Mouse (Mus musculus): ENCODE measurements around the gene Dpy19l1.
A peak's percentile ranks its signal among the peaks of the same experiment; 100 is the strongest.

Dpy19l1 gene

GRCm38 (mm10) chr9:24470166-24470565 is 32.8 kb downstream of the Dpy19l1 start:
- DNase-seq = no peak

- DNase-seq = no peak
Measured at GRCm38 (mm10) chr9:24467186-24467585, 35.8 kb downstream of the Dpy19l1 start.

GRCm38 (mm10) chr9:24466649-24467048 is 36.3 kb downstream of the Dpy19l1 start:
- no peak for DNase-seq

- DNase-seq = no peak
Measured at GRCm38 (mm10) chr9:24461379-24461961, 41.5 kb downstream of the Dpy19l1 start.

GRCm38 (mm10) chr9:24453833-24454232 is 49.1 kb downstream of the Dpy19l1 start:
- DNase-seq = no peak

GRCm38 (mm10) chr9:24450976-24451375 is 52.0 kb downstream of the Dpy19l1 start:
- peak; percentile 10 to 35 for DNase-seq

- DNase-seq = peak; percentile 61 to 66
Measured at GRCm38 (mm10) chr9:24450524-24450923, 52.4 kb downstream of the Dpy19l1 start.

- no peak for DNase-seq
Measured at GRCm38 (mm10) chr9:24434901-24435300, 68.0 kb downstream of the Dpy19l1 start.

- no peak for DNase-seq
Measured at GRCm38 (mm10) chr9:24429721-24430120, 73.2 kb downstream of the Dpy19l1 start.

- DNase-seq = no peak
Measured at GRCm38 (mm10) chr9:24425679-24426078, 77.3 kb downstream of the Dpy19l1 start.

GRCm38 (mm10) chr9:24423241-24423640 is 79.7 kb downstream of the Dpy19l1 start:
- DNase-seq = peak; percentile 46 to 77

GRCm38 (mm10) chr9:24421888-24422287 is 81.1 kb downstream of the Dpy19l1 start:
- peak; percentile 43 for DNase-seq

- DNase-seq = peak in 1 of 2 experiments; percentile 22
Measured at GRCm38 (mm10) chr9:24421221-24421620, 81.7 kb downstream of the Dpy19l1 start.

GRCm38 (mm10) chr9:24420144-24420543 is 82.8 kb downstream of the Dpy19l1 start:
- no peak for DNase-seq

GRCm38 (mm10) chr9:24418281-24418680 is 84.7 kb downstream of the Dpy19l1 start:
- DNase-seq = peak; percentile 70 to 76

GRCm38 (mm10) chr9:24411483-24411882 is 91.5 kb downstream of the Dpy19l1 start:
- no peak for DNase-seq

- no peak for DNase-seq
Measured at GRCm38 (mm10) chr9:24410439-24410838, 92.5 kb downstream of the Dpy19l1 start.

- DNase-seq = no peak
Measured at GRCm38 (mm10) chr9:24407992-24408391, 94.9 kb downstream of the Dpy19l1 start.

- peak in 1 of 2 experiments; percentile 15 for DNase-seq
Measured at GRCm38 (mm10) chr9:24394146-24394545, 108.8 kb downstream of the Dpy19l1 start.

- DNase-seq = no peak
Measured at GRCm38 (mm10) chr9:24390807-24391370, 112.1 kb downstream of the Dpy19l1 start.

- no peak for DNase-seq
Measured at GRCm38 (mm10) chr9:24387230-24387629, 115.7 kb downstream of the Dpy19l1 start.

GRCm38 (mm10) chr9:24379321-24379720 is 123.6 kb downstream of the Dpy19l1 start:
- DNase-seq = peak; percentile 22 to 37

GRCm38 (mm10) chr9:24378848-24379247 is 124.1 kb downstream of the Dpy19l1 start:
- DNase-seq = no peak

Measured in cerebellum, postnatal 14 days (tissue).